Mouse (Mus musculus) limb, embryonic 15.5 days (tissue): ENCODE data around the gene Trappc2. TPM values are rescaled to one million over a fixed set of nuclear protein-coding genes. Genes with fewer than 3 reads are reported as not detected.

ENCODE experiments used
- ATAC-seq: fragments of 200-750 bp; cut with Nextera tagmentation; 2 replicates; pipeline ENCODE4 v1.8.0; 2017; ENCODE audit warnings: low read depth, moderate TSS enrichment; ENCODE audit not compliant: insufficient number of reproducible peaks, low FRiP score, low TSS enrichment
- H3K27ac ChIP-seq: fragments of 300-500 bp; sonication (generic); 2 replicates; pipeline ENCODE4 v1.5.1; 2015; ENCODE audit warnings: moderate library complexity, mild to moderate bottlenecking, inconsistent platforms
- H3K27me3 ChIP-seq: fragments of 300-500 bp; sonication (generic); 2 replicates; pipeline ENCODE4 v1.6.1; 2015; ENCODE audit warnings: inconsistent platforms
- H3K36me3 ChIP-seq: fragments of 300-500 bp; sonication (generic); 2 replicates; pipeline ENCODE4 v1.6.1; 2015; ENCODE audit warnings: inconsistent platforms
- H3K4me1 ChIP-seq: fragments of 300-500 bp; sonication (generic); 2 replicates; pipeline ENCODE4 v1.6.1; 2015; ENCODE audit warnings: inconsistent platforms
- H3K4me2 ChIP-seq: fragments of 300-500 bp; sonication (generic); 2 replicates; pipeline ENCODE4 v1.6.1; 2015; ENCODE audit warnings: mild to moderate bottlenecking, inconsistent platforms
- H3K4me3 ChIP-seq: fragments of 300-500 bp; sonication (generic); 2 replicates; pipeline ENCODE4 v1.5.1; 2015; ENCODE audit warnings: mild to moderate bottlenecking, inconsistent platforms
- H3K9ac ChIP-seq: fragments of 300-500 bp; sonication (generic); 2 replicates; pipeline ENCODE4 v1.6.1; 2015; ENCODE audit warnings: inconsistent platforms
- H3K9me3 ChIP-seq: fragments of 300-500 bp; sonication (generic); 2 replicates; pipeline ENCODE4 v1.6.1; 2016; ENCODE audit warnings: inconsistent platforms
- WGBS: fragments of 180-500 bp; shearing (Covaris S2); methylation state at CpG from one replicate; pipeline ENCODE4 v1.1.7; 2015; 5-methylcytosine and 5-hydroxymethylcytosine counted together
- polyA plus RNA-seq: library from polyadenylated mRNA; unstranded; fragments of >200 nt; fragmentation: Nextera tagmentation; extraction: Ambion mirVana; gene quantifications from 2 replicates; pipeline ENCODE4 v1.2.1, GENCODE M21; 2015

The Trappc2 gene
- polyA plus RNA-seq, 1 experiment from 2014 or later, result 26.0 TPM

DNA sequence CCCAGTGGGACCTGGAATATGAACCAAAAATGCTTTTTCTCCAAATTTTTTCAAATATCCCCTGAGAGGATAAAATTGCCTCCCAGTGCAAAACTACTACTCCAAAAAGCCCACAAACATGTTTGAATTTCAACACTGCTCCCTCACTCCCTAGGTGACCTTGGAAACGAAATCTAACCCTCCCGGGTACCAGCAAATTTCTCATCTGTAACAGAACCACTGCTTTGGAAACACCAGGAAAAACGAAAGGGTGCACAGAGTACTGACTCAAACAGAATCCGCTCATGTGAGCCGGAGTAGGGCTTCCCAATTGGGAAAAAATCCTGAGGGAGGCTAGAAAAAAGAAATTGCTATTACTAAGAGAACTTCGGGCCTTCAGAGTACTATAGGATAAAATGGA is 37.0 kb downstream of the Trappc2 start:
- H3K27ac ChIP-seq, result no peak overlapping the region

DNA sequence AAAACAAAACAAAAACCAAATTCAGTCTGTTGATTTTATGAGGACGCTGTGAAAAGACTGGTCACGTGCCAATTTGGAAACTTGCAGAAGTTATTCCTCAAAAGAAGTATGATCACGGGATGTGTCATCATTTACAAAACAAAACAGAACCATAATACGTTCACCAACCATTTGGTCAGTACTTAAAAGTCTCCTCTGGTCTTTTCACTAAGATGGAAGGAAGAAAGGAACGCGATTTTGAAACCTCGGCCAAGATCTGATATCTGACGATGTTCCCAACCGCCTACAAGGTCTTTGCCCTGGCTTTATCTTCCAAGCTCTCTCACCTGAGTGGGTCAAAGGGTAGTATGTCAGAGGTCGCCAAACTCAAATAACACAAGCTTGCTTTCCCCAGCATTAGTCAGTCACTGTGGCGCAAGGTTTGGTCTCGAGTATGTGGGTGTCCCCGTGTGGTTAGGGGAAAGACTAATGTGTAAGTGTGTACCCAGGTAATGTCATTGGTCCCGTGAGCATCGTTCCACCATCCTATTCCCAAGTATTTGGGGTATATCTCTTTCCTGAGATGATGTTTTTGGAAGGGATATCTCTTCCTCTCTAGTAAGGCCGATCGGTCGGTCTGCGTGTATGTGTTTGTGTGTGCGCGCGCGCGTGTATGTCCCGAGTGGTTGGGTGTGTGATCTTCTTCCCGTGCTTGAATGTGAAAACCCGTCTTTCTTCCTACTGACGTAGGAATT is 38.4 kb downstream of the Trappc2 start:
- no peaks in the 10 kb centered on the region; the same call in 1 of the 2 replicates for H3K27me3 ChIP-seq
- WGBS, result 26% methylated on average over 28 of the region's 28 CpGs
- ATAC-seq, result no peak

More for the DNA sequence above, 37.0 kb downstream of the Trappc2 start:
- Histone ChIP-seq H3K4me3 (peak overlapping the region; percentile 57), H3K4me1 (no peaks in the 10 kb centered on the region), H3K9ac (no peak overlapping the region), H3K27me3 (no peaks in the 10 kb centered on the region; the same call in 1 of the 2 replicates), H3K9me3 (no peaks in the 10 kb centered on the region), H3K4me2 (peak overlapping the region; percentile 45), H3K36me3 (no peaks in the 10 kb centered on the region)
- ATAC-seq, result no peak
- 53% methylated on average over 6 of the region's 6 CpGs for WGBS

DNA sequence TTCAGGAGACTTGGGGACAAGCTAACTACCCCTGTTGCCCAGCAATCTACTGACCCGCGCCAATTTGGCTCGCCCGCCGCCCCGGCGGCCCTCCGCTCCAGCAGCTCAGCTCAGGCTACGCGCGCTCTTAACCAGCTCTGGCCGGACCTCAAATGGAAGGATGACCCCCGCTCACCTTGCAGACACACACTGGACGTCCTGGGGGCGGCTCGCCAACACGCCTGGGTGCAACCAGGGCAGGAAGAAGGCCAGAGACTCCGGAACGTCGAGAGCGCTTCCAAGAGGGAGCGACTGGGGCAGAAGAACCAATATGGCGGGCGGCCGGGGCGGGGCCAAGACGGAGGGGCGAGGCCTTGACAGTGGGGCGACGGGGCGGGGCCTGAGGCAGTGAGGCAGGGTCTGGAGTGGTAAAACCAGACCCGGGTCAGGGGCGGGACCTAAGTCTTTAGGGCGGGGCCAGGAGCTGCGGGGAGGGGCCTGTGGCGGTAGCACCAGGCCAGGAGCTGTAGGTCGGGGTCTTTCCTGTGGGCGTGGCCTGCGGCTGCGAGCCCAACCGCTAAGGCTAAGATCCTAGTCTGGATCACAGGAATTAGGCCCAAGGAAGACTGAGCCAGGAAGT is 39.1 kb downstream of the Trappc2 start, which contains the start of gene Rab9:
TSS of gene Rab9 (minus strand) at position 503 of the 619 bp plus-strand sequence.
- Histone ChIP-seq H3K27me3 (no peaks in the 10 kb centered on the region), H3K4me2 (peak within 1 kb of the TSS; percentile 45), H3K4me1 (no peaks in the 10 kb centered on the region), H3K27ac (peak within 1 kb of the TSS; percentile 85), H3K9me3 (no peaks in the 10 kb centered on the region), H3K36me3 (no peaks in the 10 kb centered on the region), H3K4me3 (peak within 1 kb of the TSS; percentile 57), H3K9ac (peak within 1 kb of the TSS; percentile 63)
- 24% methylated on average over 40 of the region's 41 CpGs for WGBS
- peak; percentile 99 for ATAC-seq

More for the DNA sequence above, 38.4 kb downstream of the Trappc2 start:
- Histone ChIP-seq H3K9ac (peak overlapping the region; percentile 63), H3K4me2 (peak overlapping the region; percentile 45), H3K27ac (peak overlapping the region; percentile 85), H3K4me1 (no peaks in the 10 kb centered on the region), H3K36me3 (no peaks in the 10 kb centered on the region), H3K4me3 (peak overlapping the region; percentile 57), H3K9me3 (no peaks in the 10 kb centered on the region)

DNA sequence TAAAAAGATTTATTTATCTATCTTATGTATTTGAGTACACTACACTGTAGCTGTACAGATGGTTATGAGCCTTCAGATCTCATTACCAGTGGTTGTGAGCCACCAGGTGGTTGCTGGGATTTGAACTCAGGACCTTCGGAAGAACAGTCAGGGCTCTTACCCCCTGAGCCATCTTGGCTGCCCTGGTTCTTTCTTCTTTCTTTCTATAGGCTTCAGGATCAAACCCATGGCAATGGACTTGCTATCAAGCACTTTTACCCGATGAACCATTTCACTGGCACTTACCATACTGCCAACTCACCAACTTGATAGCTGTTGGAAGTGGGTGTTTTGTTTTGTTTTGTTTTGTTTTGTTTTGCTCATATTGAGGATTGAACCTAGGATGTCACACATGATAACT is 54.7 kb downstream of the Trappc2 start:
- H3K36me3 ChIP-seq, result no peaks in the 10 kb centered on the region
- H3K9me3 ChIP-seq, result no peaks in the 10 kb centered on the region
- H3K27me3 ChIP-seq, result no peaks in the 10 kb centered on the region
- H3K9ac ChIP-seq, result no peak overlapping the region
- WGBS, result 90% methylated on average over 2 of the region's 2 CpGs
- H3K27ac ChIP-seq, result no peak overlapping the region
- ATAC-seq, result no peak
- H3K4me2 ChIP-seq, result no peak overlapping the region
- H3K4me3 ChIP-seq, result no peak overlapping the region
- no peaks in the 10 kb centered on the region for H3K4me1 ChIP-seq

DNA sequence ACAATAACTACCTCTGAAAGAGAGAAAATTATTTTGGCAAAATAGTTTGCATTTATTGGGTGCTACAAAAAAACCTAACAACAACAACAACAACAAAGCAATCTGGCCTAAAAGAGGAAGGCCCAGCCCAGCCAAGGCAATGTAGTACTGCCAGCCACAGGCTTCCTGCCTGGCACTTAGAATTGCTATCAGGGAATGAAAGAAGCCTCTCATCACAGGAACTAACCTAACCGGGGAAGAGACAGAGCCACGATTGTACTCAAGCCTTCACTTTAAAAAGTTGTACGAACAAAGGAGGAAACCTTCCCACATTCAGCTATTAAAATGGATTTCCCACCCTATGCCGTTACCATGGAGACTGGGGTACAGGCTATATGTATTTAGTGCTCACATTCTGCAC is 57.4 kb downstream of the Trappc2 start:
- H3K36me3 ChIP-seq, result no peaks in the 10 kb centered on the region
- H3K9ac ChIP-seq, result no peak overlapping the region
- no peaks in the 10 kb centered on the region for H3K4me1 ChIP-seq
- H3K4me3 ChIP-seq, result no peak overlapping the region
- H3K4me2 ChIP-seq, result no peak overlapping the region
- no peaks in the 10 kb centered on the region for H3K9me3 ChIP-seq
- 62% methylated on average over 4 of the region's 4 CpGs for WGBS
- no peaks in the 10 kb centered on the region for H3K27me3 ChIP-seq
- H3K27ac ChIP-seq, result no peak overlapping the region
- ATAC-seq, result no peak

DNA sequence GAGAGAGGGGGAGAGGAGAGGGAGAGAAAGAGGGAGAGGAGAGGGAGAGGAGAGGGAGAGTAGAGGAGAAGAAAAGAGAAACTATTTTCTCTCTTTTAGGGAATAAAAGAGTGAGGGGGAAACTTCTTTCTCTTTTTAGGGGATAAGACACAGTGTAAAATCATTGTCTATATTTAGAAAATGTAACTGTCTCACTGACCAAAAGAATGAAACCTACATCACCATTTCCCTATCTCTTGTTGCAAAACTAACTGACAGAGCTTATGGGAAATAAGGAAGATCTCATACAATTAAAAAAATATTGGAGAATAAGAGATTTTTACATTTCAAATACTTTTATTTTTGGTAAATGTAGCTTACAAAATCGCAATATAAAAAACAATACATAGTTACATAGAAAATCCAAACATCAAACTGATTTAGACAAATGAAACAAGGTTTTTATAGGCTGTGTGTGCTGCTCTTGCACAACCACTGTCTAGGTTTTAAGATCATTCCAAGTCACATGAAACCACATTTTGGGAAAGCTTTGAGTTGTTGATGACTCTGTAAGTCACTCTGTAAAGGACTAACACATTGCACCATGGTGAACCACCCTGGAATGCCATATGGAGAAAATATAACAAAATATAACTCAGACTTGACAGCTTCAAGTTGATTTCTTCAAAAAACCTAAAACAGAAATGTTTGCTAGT is 59.3 kb downstream of the Trappc2 start:
- no peaks in the 10 kb centered on the region for H3K27me3 ChIP-seq
- H3K4me1 ChIP-seq, result no peaks in the 10 kb centered on the region
- H3K36me3 ChIP-seq, result no peaks in the 10 kb centered on the region
- H3K4me2 ChIP-seq, result no peak overlapping the region
- WGBS, result 80% methylated on average over 1 of the region's 1 CpGs
- no peaks in the 10 kb centered on the region for H3K9me3 ChIP-seq
- H3K9ac ChIP-seq, result no peak overlapping the region
- no peak for ATAC-seq
- H3K4me3 ChIP-seq, result no peak overlapping the region
- H3K27ac ChIP-seq, result no peak overlapping the region

Other genes starting within 250 kb of the Trappc2 start
- 23.4 and 25.0 TPM in 2 replicates for gene Gpm6b, start 201.7 kb upstream of the Trappc2 start, polyA plus RNA-seq
- 5.8 and 6.0 TPM in 2 replicates for gene Ofd1, start 130 bp downstream of the Trappc2 start, polyA plus RNA-seq
- gene Rab9, start 39.3 kb downstream of the Trappc2 start, polyA plus RNA-seq, result 55.3 and 61.6 TPM in 2 replicates
- gene Tceanc, start 78.0 kb downstream of the Trappc2 start, polyA plus RNA-seq, result 7.2 and 8.2 TPM in 2 replicates
- 143 and 150 TPM in 2 replicates for gene Egfl6, start 145.1 kb downstream of the Trappc2 start, polyA plus RNA-seq